9 mouse cellular contexts compared by ENCODE assay signal in genomic region chr4:134892096-134892495, GRCm38 (mm10). TPM values are rescaled to one million over a fixed set of nuclear protein-coding genes. Genes with fewer than 3 reads are reported as not detected.
DNase-seq lines count a peak whose midpoint lies in the region; ATAC-seq and TF ChIP-seq lines count a peak whose summit lies in the region.
"Had no signal": no experiment of that assay in that cellular context is flagged by ENCODE, and none has a peak within 500 bp of the region (broad histone marks: within the 10 kb centered on the region; RNA-seq: fewer than 3 reads in every experiment).

No protein-coding gene starts in this region.

- ATAC-seq in erythroblast, adult 5-6 weeks (replicated peaks; ENCODE audit: low FRiP score, poor library complexity, severe bottlenecking), result no peak

- WGBS in thymus, adult 2 months, result 69% methylated on average over 6 of the region's 6 CpGs
- 74% methylated on average over 6 of the region's 6 CpGs for WGBS in lung, adult 2 months

- H3K27me3 ChIP-seq in thymus, adult 2 months (ENCODE audit: control insufficient read depth, insufficient read depth, low read length), result no peaks in the 10 kb centered on the region
- H3K27me3 ChIP-seq: heart, embryonic 13.5 days had no signal

- H3K4me3 ChIP-seq in thymus, adult 2 months (ENCODE audit: control insufficient read depth, insufficient read depth, low read length), result no peak overlapping the region
- H3K4me3 ChIP-seq in lung, adult 2 months (replicated peaks; ENCODE audit: extremely low read depth, low read depth, low read length), result no peak overlapping the region
- H3K4me3 ChIP-seq: heart, embryonic 13.5 days had no signal

- H3K27ac ChIP-seq in thymus, adult 2 months (ENCODE audit: control insufficient read depth, insufficient read depth, low read length), result no peak overlapping the region
- H3K27ac ChIP-seq: heart, embryonic 13.5 days had no signal

- peaks cover 15% of the 10 kb centered on the region for H3K36me3 ChIP-seq in thymus, adult 2 months (ENCODE audit: control insufficient read depth, insufficient read depth, low read length)

- no peaks in the 10 kb centered on the region for H3K4me1 ChIP-seq in thymus, adult 2 months (replicated peaks; ENCODE audit: control insufficient read depth, insufficient read depth, low read length)
- no peaks in the 10 kb centered on the region for H3K4me1 ChIP-seq in lung, adult 2 months (ENCODE audit: control insufficient read depth, insufficient read depth, low read length)
- H3K4me1 ChIP-seq: heart, embryonic 13.5 days had no signal

- peak; percentile 65 to 86 for DNase-seq in adrenal gland, adult (ENCODE audit: inconsistent age in 2 of 2, low spot score in 1 of 2)
- no peak for DNase-seq in adrenal gland, adult 8-10 months
- DNase-seq in thymus, adult 2 months, result peak; percentile 62
- DNase-seq in thymus, postnatal 0 days (ENCODE audit: low spot score), result no peak
- DNase-seq in heart, postnatal 14 days, result peak; percentile 51 to 68
- DNase-seq in lung, adult 2 months, result peak; percentile 34
- DNase-seq in Muller cell, postnatal 12 days (ENCODE audit: inconsistent ontology term), result no peak

- TF ChIP-seq CTCF in thymus, adult 2 months (IDR thresholded peaks at IDR 0.05; ENCODE audit: borderline replicate concordance, control insufficient read depth, extremely low read depth, insufficient read depth, low read length, poor library complexity), result no peak
- peak; percentile 8; the same call in 1 of the 2 replicates for TF ChIP-seq CTCF in lung, adult 2 months (IDR thresholded peaks at IDR 0.05; ENCODE audit: insufficient read depth, low read length)

- intact Hi-C loops in heart, postnatal 14 days (cut with DNase I), result no loop called here

- TF ChIP-seq POLR2A in thymus, adult 2 months (IDR thresholded peaks at IDR 0.05; ENCODE audit: control insufficient read depth, extremely low read depth, insufficient read depth, low read length, poor library complexity), result no peak
- TF ChIP-seq POLR2A in lung, adult 2 months (IDR thresholded peaks at IDR 0.05; ENCODE audit: borderline replicate concordance, extremely low read depth, low read depth, low read length), result no peak

RNA-seq across cellular contexts. Expression of gene Tmem50a, which starts 22.7 kb away (rescaled TPM):
- 100 to 1,000 TPM; 200 to 410 (median 314) TPM for total RNA-seq in adrenal gland, adult 8-10 months (2022)
- polyA plus RNA-seq in thymus, adult 2 months (2012; rRNA removed), result 196 and 226 TPM in 2 replicates
- polyA plus RNA-seq in thymus, postnatal 0 days (2015; fragmentation: Nextera tagmentation; extraction: Ambion mirVana), result 247 and 304 TPM in 2 replicates
- 10 to 100 TPM; 74.2 to 75.7 TPM for total RNA-seq in heart, postnatal 14 days (2021)
- polyA plus RNA-seq in lung, adult 2 months (2012; rRNA removed), result 125 and 169 TPM in 2 replicates
- 150 and 151 TPM in 2 replicates for total RNA-seq in erythroblast, adult 5-6 weeks (2015; ENCODE audit: low replicate concordance)
- total RNA-seq in erythroblast, adult 5-6 weeks (2017; ENCODE audit: low replicate concordance), result 200 and 208 TPM in 2 replicates

RNA-seq across cellular contexts. Expression of gene Rhd, which starts 27.8 kb away (rescaled TPM):
- total RNA-seq in adrenal gland, adult 8-10 months (2022), result 1 to 10 TPM in 1 of 4 experiments, under 1 TPM in 1, not detected in 2; 0.84 to 1.1 TPM
- 0.38 TPM in 1 of 2 replicates, not detected in the other for polyA plus RNA-seq in thymus, adult 2 months (2012; rRNA removed)
- polyA plus RNA-seq in thymus, postnatal 0 days (2015; fragmentation: Nextera tagmentation; extraction: Ambion mirVana), result 0.34 and 0.45 TPM in 2 replicates
- 1 to 10 TPM; 2.5 TPM for total RNA-seq in heart, postnatal 14 days (2021)
- polyA plus RNA-seq in lung, adult 2 months (2012; rRNA removed), result 0.14 TPM in 1 of 2 replicates, not detected in the other
- total RNA-seq in erythroblast, adult 5-6 weeks (2015; ENCODE audit: low replicate concordance), result 408 and 436 TPM in 2 replicates
- 820 and 839 TPM in 2 replicates for total RNA-seq in erythroblast, adult 5-6 weeks (2017; ENCODE audit: low replicate concordance)

RNA-seq across cellular contexts. Expression of gene Rsrp1, which starts 31.3 kb away (rescaled TPM):
- 100 to 1,000 TPM; 450 to 493 (median 461) TPM for total RNA-seq in adrenal gland, adult 8-10 months (2022)
- polyA plus RNA-seq in thymus, adult 2 months (2012; rRNA removed), result 1,774 and 1,821 TPM in 2 replicates
- 822 and 855 TPM in 2 replicates for polyA plus RNA-seq in thymus, postnatal 0 days (2015; fragmentation: Nextera tagmentation; extraction: Ambion mirVana)
- 100 to 1,000 TPM; 226 to 260 TPM for total RNA-seq in heart, postnatal 14 days (2021)
- 533 and 883 TPM in 2 replicates for polyA plus RNA-seq in lung, adult 2 months (2012; rRNA removed)
- 2,585 and 2,588 TPM in 2 replicates for total RNA-seq in erythroblast, adult 5-6 weeks (2015; ENCODE audit: low replicate concordance)
- 1,104 and 1,368 TPM in 2 replicates for total RNA-seq in erythroblast, adult 5-6 weeks (2017; ENCODE audit: low replicate concordance)

RNA-seq across cellular contexts. Expression of gene Syf2, which starts 38.6 kb away (rescaled TPM):
- 100 to 1,000 TPM in 1 of 4 experiments, 10 to 100 TPM in 3; 80.6 to 102 (median 92.5) TPM for total RNA-seq in adrenal gland, adult 8-10 months (2022)
- polyA plus RNA-seq in thymus, adult 2 months (2012; rRNA removed), result 36.8 and 42.8 TPM in 2 replicates
- polyA plus RNA-seq in thymus, postnatal 0 days (2015; fragmentation: Nextera tagmentation; extraction: Ambion mirVana), result 171 and 176 TPM in 2 replicates
- total RNA-seq in heart, postnatal 14 days (2021), result 10 to 100 TPM; 45.1 to 48.7 TPM
- 25.7 and 43.4 TPM in 2 replicates for polyA plus RNA-seq in lung, adult 2 months (2012; rRNA removed)
- total RNA-seq in erythroblast, adult 5-6 weeks (2015; ENCODE audit: low replicate concordance), result 103 and 110 TPM in 2 replicates
- total RNA-seq in erythroblast, adult 5-6 weeks (2017; ENCODE audit: low replicate concordance), result 291 and 294 TPM in 2 replicates

RNA-seq across cellular contexts. Expression of gene Maco1, which starts 39.0 kb away (rescaled TPM):
- total RNA-seq in adrenal gland, adult 8-10 months (2022), result 10 to 100 TPM; 36.2 to 51.0 (median 47.8) TPM
- 12.0 and 15.0 TPM in 2 replicates for polyA plus RNA-seq in thymus, adult 2 months (2012; rRNA removed)
- polyA plus RNA-seq in thymus, postnatal 0 days (2015; fragmentation: Nextera tagmentation; extraction: Ambion mirVana), result 31.0 and 42.6 TPM in 2 replicates
- 10 to 100 TPM; 22.1 to 25.5 TPM for total RNA-seq in heart, postnatal 14 days (2021)
- polyA plus RNA-seq in lung, adult 2 months (2012; rRNA removed), result 7.8 and 9.2 TPM in 2 replicates
- total RNA-seq in erythroblast, adult 5-6 weeks (2015; ENCODE audit: low replicate concordance), result 13.0 and 19.4 TPM in 2 replicates
- 36.0 and 39.9 TPM in 2 replicates for total RNA-seq in erythroblast, adult 5-6 weeks (2017; ENCODE audit: low replicate concordance)

Comparison
In these comparisons a context has a peak if more than half of its experiments do, and no peak if none do; other contexts are left out.
1. DNase-seq: peak in adrenal gland, adult (2 of 2), thymus, adult 2 months (single experiment), heart, postnatal 14 days (2 of 2) and lung, adult 2 months (single experiment); none in adrenal gland, adult 8-10 months (single experiment), thymus, postnatal 0 days (single experiment) and Muller cell, postnatal 12 days (single experiment).
2. RNA of gene Rhd, which starts 27.8 kb away (total RNA-seq): 408 to 839 TPM in erythroblast, adult 5-6 weeks; 2.5 TPM in heart, postnatal 14 days and 0.84 to 1.1 TPM in adrenal gland, adult 8-10 months; every median in the first group is over 100 times any median in the second.